Mouse (Mus musculus): Measurements from ENCODE around the gene Apobec1. TPM values are rescaled to one million over a fixed set of nuclear protein-coding genes. Genes with fewer than 3 reads are reported as not detected.
A peak's percentile ranks its signal among the peaks of the same experiment; 100 is the strongest.
"Not testable (repeated sequence)": the region's sequence is repeated elsewhere in the genome, so short reads cannot be mapped to it uniquely, and the experiment has no call there.

Gene Apobec1
- polyA plus RNA-seq, 1 experiment: 1.9 TPM

GRCm38 (mm10) chr6:122555266-122555665 lies 47.0 kb downstream of the Apobec1 start:
- TF ChIP-seq POLR2A (IDR thresholded peaks at IDR 0.05; ENCODE audit: borderline replicate concordance, extremely low read depth, insufficient read depth, insufficient read length, poor library complexity, severe bottlenecking): no peak
- no peak for TF ChIP-seq CTCF (IDR thresholded peaks at IDR 0.05; ENCODE audit: borderline replicate concordance, extremely low read depth, insufficient read depth, insufficient read length)
- DNase-seq (ENCODE audit: low read depth): no peak

- TF ChIP-seq CTCF (IDR thresholded peaks at IDR 0.05; ENCODE audit: borderline replicate concordance, extremely low read depth, insufficient read depth, insufficient read length) (no peak), POLR2A (IDR thresholded peaks at IDR 0.05; ENCODE audit: borderline replicate concordance, extremely low read depth, insufficient read depth, insufficient read length, poor library complexity, severe bottlenecking) (no peak)
These were observed 48.1 kb downstream of the Apobec1 start for GRCm38 (mm10) chr6:122554102-122554501.

GRCm38 (mm10) chr6:122553606-122554005 lies 48.6 kb downstream of the Apobec1 start, which contains the start of gene Aicda:
Gene Aicda, plus strand, starts transcription at chr6:122553801.
- TF ChIP-seq POLR2A (IDR thresholded peaks at IDR 0.05; ENCODE audit: borderline replicate concordance, extremely low read depth, insufficient read depth, insufficient read length, poor library complexity, severe bottlenecking): no peak
- no peak for TF ChIP-seq CTCF (IDR thresholded peaks at IDR 0.05; ENCODE audit: borderline replicate concordance, extremely low read depth, insufficient read depth, insufficient read length)
- DNase-seq (ENCODE audit: low read depth): no peak

More at GRCm38 (mm10) chr6:122554102-122554501, 48.1 kb downstream of the Apobec1 start:
- no peak for DNase-seq (ENCODE audit: low read depth)

GRCm38 (mm10) chr6:122545948-122546347 lies 56.3 kb downstream of the Apobec1 start:
- TF ChIP-seq CTCF (IDR thresholded peaks at IDR 0.05; ENCODE audit: borderline replicate concordance, extremely low read depth, insufficient read depth, insufficient read length): no peak
- no peak for TF ChIP-seq POLR2A (IDR thresholded peaks at IDR 0.05; ENCODE audit: borderline replicate concordance, extremely low read depth, insufficient read depth, insufficient read length, poor library complexity, severe bottlenecking)

GRCm38 (mm10) chr6:122545289-122545882 lies 56.9 kb downstream of the Apobec1 start:
- TF ChIP-seq POLR2A (IDR thresholded peaks at IDR 0.05; ENCODE audit: borderline replicate concordance, extremely low read depth, insufficient read depth, insufficient read length, poor library complexity, severe bottlenecking) (no peak), CTCF (IDR thresholded peaks at IDR 0.05; ENCODE audit: borderline replicate concordance, extremely low read depth, insufficient read depth, insufficient read length) (no peak)
- no peak for DNase-seq (ENCODE audit: low read depth)

More at GRCm38 (mm10) chr6:122545948-122546347, 56.3 kb downstream of the Apobec1 start:
- DNase-seq (ENCODE audit: low read depth): no peak

- DNase-seq (ENCODE audit: low read depth): no peak
- TF ChIP-seq POLR2A (IDR thresholded peaks at IDR 0.05; ENCODE audit: borderline replicate concordance, extremely low read depth, insufficient read depth, insufficient read length, poor library complexity, severe bottlenecking) (no peak), CTCF (IDR thresholded peaks at IDR 0.05; ENCODE audit: borderline replicate concordance, extremely low read depth, insufficient read depth, insufficient read length) (no peak)
These were observed 57.6 kb downstream of the Apobec1 start for GRCm38 (mm10) chr6:122544672-122545071.

- DNase-seq (ENCODE audit: low read depth): no peak
- TF ChIP-seq CTCF (IDR thresholded peaks at IDR 0.05; ENCODE audit: borderline replicate concordance, extremely low read depth, insufficient read depth, insufficient read length) (no peak), POLR2A (IDR thresholded peaks at IDR 0.05; ENCODE audit: borderline replicate concordance, extremely low read depth, insufficient read depth, insufficient read length, poor library complexity, severe bottlenecking) (no peak)
These were observed 58.7 kb downstream of the Apobec1 start for GRCm38 (mm10) chr6:122543574-122543973.

GRCm38 (mm10) chr6:122542459-122542858 lies 59.8 kb downstream of the Apobec1 start:
- DNase-seq (ENCODE audit: low read depth): not testable (repeated sequence)

- no peak for DNase-seq (ENCODE audit: low read depth)
- no peak for TF ChIP-seq CTCF (IDR thresholded peaks at IDR 0.05; ENCODE audit: borderline replicate concordance, extremely low read depth, insufficient read depth, insufficient read length)
- no peak for TF ChIP-seq POLR2A (IDR thresholded peaks at IDR 0.05; ENCODE audit: borderline replicate concordance, extremely low read depth, insufficient read depth, insufficient read length, poor library complexity, severe bottlenecking)
These were observed 62.7 kb downstream of the Apobec1 start for GRCm38 (mm10) chr6:122539564-122539963.

GRCm38 (mm10) chr6:122534032-122534431 lies 68.2 kb downstream of the Apobec1 start:
- no peak for TF ChIP-seq POLR2A (IDR thresholded peaks at IDR 0.05; ENCODE audit: borderline replicate concordance, extremely low read depth, insufficient read depth, insufficient read length, poor library complexity, severe bottlenecking)
- no peak for TF ChIP-seq CTCF (IDR thresholded peaks at IDR 0.05; ENCODE audit: borderline replicate concordance, extremely low read depth, insufficient read depth, insufficient read length)
- DNase-seq (ENCODE audit: low read depth): no peak

- TF ChIP-seq CTCF (IDR thresholded peaks at IDR 0.05; ENCODE audit: borderline replicate concordance, extremely low read depth, insufficient read depth, insufficient read length) (no peak), POLR2A (IDR thresholded peaks at IDR 0.05; ENCODE audit: borderline replicate concordance, extremely low read depth, insufficient read depth, insufficient read length, poor library complexity, severe bottlenecking) (no peak)
These were observed 69.4 kb downstream of the Apobec1 start for GRCm38 (mm10) chr6:122532883-122533302.

GRCm38 (mm10) chr6:122531466-122532174 lies 70.6 kb downstream of the Apobec1 start:
- DNase-seq (ENCODE audit: low read depth): no peak
- TF ChIP-seq POLR2A (IDR thresholded peaks at IDR 0.05; ENCODE audit: borderline replicate concordance, extremely low read depth, insufficient read depth, insufficient read length, poor library complexity, severe bottlenecking) (no peak), CTCF (IDR thresholded peaks at IDR 0.05; ENCODE audit: borderline replicate concordance, extremely low read depth, insufficient read depth, insufficient read length) (no peak)

More at GRCm38 (mm10) chr6:122532883-122533302, 69.4 kb downstream of the Apobec1 start:
- DNase-seq (ENCODE audit: low read depth): peak; percentile 79

All from brain, embryonic 14.5 days (tissue).